Mouse (Mus musculus): Measurements from ENCODE around the gene Spon1. TPM values are rescaled to one million over a fixed set of nuclear protein-coding genes. Genes with fewer than 3 reads are reported as not detected.

The Spon1 gene
- polyA plus RNA-seq, 1 experiment from 2014 or later = 22.7 TPM

DNA sequence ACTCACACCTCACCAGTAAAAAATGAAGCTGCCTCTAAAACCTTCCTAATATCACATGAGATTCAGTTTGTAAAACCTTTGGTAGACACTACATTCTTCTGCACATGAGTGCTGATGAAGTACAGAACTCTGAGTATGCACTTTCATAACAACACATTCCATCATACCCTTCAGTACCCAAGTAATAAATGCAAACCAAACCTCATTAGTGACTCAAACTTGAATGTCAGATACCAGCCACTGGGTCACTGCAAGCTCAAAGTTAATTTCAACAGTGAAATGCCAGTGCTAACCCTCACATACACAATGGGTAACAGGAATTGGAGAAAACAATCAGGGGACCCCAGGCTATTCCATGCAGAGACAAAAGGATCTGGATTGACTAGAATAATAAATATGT lies 203.4 kb downstream of the Spon1 start:
- no peak overlapping the region for H3K27ac ChIP-seq
- H3K9me3 ChIP-seq = peaks cover 7% of the 10 kb centered on the region; the same call in 1 of the 2 replicates
- H3K9ac ChIP-seq = no peak overlapping the region
- ATAC-seq (ENCODE audit: insufficient number of reproducible peaks, insufficient read depth, low FRiP score, low TSS enrichment) = no peak
- no peak overlapping the region for H3K4me2 ChIP-seq (replicated peaks)
- no peaks in the 10 kb centered on the region for H3K27me3 ChIP-seq
- no peaks in the 10 kb centered on the region for H3K4me1 ChIP-seq
- H3K36me3 ChIP-seq = no peaks in the 10 kb centered on the region
- H3K4me3 ChIP-seq = no peak overlapping the region

GRCm38 (mm10) chr7:113972536-113972935 lies 206.7 kb downstream of the Spon1 start:
- whole genome bisulfite sequencing = 94% methylated on average over 4 of the region's 4 CpGs

DNA sequence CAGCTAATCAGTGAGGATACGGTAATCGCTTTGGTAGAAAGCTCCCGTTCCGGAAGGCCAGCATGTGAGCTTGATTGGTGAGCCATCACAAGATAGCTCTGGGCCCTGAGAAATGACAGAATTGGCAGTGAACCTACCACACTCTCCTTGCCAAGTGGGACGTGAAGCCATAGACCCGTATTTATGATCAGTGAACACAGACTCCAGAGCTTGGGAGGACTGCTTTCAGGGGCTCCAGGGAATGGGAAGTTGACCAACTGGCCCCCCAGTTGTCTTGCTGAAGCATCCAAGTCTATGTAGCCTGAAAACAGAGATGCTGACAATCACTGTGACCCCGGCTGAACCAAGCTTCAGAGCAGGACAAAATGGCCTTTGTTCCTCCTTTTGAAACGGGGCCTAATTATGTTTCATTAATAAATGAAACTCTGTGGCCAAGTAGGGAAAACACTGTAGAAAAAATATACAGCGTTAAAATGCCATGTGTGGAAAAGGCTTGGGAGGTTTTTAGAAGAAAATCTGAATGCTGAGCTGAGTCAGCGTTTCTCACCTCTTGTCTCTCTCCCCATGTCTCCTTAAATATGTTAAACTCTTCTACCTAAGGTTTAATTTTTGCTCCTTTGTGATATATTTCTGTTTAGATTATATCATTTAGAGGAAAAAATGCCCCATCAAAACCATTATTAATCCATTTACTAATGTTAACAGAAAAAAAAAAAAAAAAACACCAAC lies 220.8 kb downstream of the Spon1 start:
- Histone ChIP-seq H3K4me2 (replicated peaks) (no peak overlapping the region), H3K27me3 (no peaks in the 10 kb centered on the region), H3K4me3 (no peak overlapping the region), H3K9me3 (no peaks in the 10 kb centered on the region), H3K4me1 (no peaks in the 10 kb centered on the region), H3K36me3 (no peaks in the 10 kb centered on the region), H3K27ac (no peak overlapping the region), H3K9ac (no peak overlapping the region)
- WGBS = 66% methylated on average over 10 of the region's 10 CpGs
- no peak for ATAC-seq (ENCODE audit: insufficient number of reproducible peaks, insufficient read depth, low FRiP score, low TSS enrichment)

More at GRCm38 (mm10) chr7:113972536-113972935, 206.7 kb downstream of the Spon1 start:
- Histone ChIP-seq H3K27ac (no peak overlapping the region), H3K4me2 (replicated peaks) (no peak overlapping the region), H3K9ac (no peak overlapping the region), H3K27me3 (no peaks in the 10 kb centered on the region), H3K4me1 (no peaks in the 10 kb centered on the region), H3K36me3 (no peaks in the 10 kb centered on the region), H3K4me3 (no peak overlapping the region), H3K9me3 (peaks cover 7% of the 10 kb centered on the region; the same call in 1 of the 2 replicates)
- ATAC-seq (ENCODE audit: insufficient number of reproducible peaks, insufficient read depth, low FRiP score, low TSS enrichment) = no peak

DNA sequence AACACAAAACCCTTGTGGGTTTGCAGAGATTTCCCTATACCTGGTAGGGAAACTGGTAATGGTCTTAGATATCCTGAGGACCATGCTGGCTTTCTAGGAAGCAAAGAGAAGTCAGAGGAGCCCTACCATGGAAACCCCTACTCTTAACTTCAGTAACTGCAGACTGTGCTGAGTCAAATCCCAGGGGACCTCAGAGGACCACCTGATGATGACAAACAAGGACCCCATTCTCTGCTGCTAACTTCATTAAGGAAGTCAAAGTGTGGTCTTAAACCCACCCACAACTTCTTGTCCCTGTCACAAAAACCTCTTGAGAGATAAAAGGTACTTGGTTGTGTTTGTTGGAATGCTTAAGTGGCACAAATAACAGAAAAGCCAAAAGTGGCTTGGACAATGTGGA lies 222.4 kb downstream of the Spon1 start:
- no peak overlapping the region for H3K9ac ChIP-seq
- ATAC-seq (ENCODE audit: insufficient number of reproducible peaks, insufficient read depth, low FRiP score, low TSS enrichment) = no peak
- H3K4me2 ChIP-seq (replicated peaks) = no peak overlapping the region
- no peaks in the 10 kb centered on the region for H3K9me3 ChIP-seq
- H3K4me1 ChIP-seq = no peaks in the 10 kb centered on the region
- H3K27me3 ChIP-seq = no peaks in the 10 kb centered on the region
- no peak overlapping the region for H3K27ac ChIP-seq
- no peak overlapping the region for H3K4me3 ChIP-seq
- H3K36me3 ChIP-seq = no peaks in the 10 kb centered on the region

DNA sequence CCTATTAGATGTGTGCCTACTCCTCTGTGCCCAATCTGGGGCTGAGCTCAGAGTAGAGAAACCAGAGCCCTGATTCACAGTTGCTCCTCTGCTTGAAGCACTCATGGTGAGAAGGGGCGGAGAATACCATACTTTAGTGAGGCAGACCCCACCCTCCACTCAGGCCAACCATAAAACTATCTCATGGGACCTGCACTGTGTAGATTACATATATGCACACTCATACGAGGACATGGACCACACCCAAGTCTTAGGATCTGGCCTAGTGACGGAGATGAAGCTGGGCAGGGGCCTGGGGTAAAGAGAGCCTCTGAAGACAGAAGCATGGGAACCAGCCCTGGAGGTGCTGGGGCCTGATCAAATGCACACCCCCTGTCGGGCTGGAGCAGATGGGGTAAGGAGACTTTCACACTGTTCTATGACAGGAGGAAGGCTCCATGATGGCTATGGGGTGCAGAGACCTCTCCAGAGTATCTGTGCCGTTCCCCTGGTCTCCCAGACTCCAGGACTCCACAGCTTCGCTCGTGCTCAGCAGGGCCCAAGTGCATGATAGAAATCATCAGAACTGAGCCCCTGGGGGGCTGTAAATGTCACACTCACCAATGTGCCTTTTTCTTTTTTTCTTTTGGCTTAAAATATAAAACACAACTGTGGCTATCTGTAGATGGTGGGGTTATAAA lies 232.0 kb downstream of the Spon1 start:
- H3K9me3 ChIP-seq = no peaks in the 10 kb centered on the region
- 81% methylated on average over 7 of the region's 7 CpGs for WGBS
- H3K4me1 ChIP-seq = no peaks in the 10 kb centered on the region
- H3K27me3 ChIP-seq = no peaks in the 10 kb centered on the region
- no peak for ATAC-seq (ENCODE audit: insufficient number of reproducible peaks, insufficient read depth, low FRiP score, low TSS enrichment)
- H3K4me2 ChIP-seq (replicated peaks) = no peak overlapping the region
- H3K27ac ChIP-seq = no peak overlapping the region
- H3K4me3 ChIP-seq = no peak overlapping the region
- no peak overlapping the region for H3K9ac ChIP-seq
- no peaks in the 10 kb centered on the region for H3K36me3 ChIP-seq

DNA sequence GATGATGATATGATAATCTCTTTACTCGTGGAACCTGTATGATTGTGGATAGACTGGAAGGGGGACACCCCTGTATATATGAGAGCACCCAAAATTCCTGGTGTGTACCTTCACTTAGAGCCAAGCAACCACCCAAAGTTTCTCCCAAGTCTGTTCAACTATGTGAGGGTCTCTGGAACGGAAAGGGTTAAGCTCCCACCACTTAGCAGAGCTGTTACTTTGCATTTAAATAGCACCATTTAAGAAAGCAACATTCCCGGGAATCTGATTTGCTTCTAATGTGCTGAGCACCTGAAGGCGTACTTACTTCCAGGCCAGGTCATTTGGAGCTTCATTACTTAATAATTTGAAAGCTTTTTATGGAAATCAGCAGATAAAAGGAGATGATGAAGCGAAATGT lies 238.4 kb downstream of the Spon1 start:
- H3K9me3 ChIP-seq = no peaks in the 10 kb centered on the region
- no peaks in the 10 kb centered on the region for H3K36me3 ChIP-seq
- H3K9ac ChIP-seq = no peak overlapping the region
- 22% methylated on average over 5 of the region's 5 CpGs for WGBS
- H3K4me2 ChIP-seq (replicated peaks) = no peak overlapping the region
- H3K27ac ChIP-seq = no peak overlapping the region
- H3K4me3 ChIP-seq = no peak overlapping the region
- no peaks in the 10 kb centered on the region; the same call in none of the 2 replicates for H3K27me3 ChIP-seq
- no peaks in the 10 kb centered on the region for H3K4me1 ChIP-seq
- ATAC-seq (ENCODE audit: insufficient number of reproducible peaks, insufficient read depth, low FRiP score, low TSS enrichment) = no peak

- no peak overlapping the region for H3K27ac ChIP-seq
- WGBS = 81% methylated on average over 5 of the region's 5 CpGs
- H3K9ac ChIP-seq = no peak overlapping the region
- H3K4me3 ChIP-seq = no peak overlapping the region
- no peaks in the 10 kb centered on the region for H3K4me1 ChIP-seq
- no peaks in the 10 kb centered on the region for H3K9me3 ChIP-seq
- no peaks in the 10 kb centered on the region; the same call in none of the 2 replicates for H3K27me3 ChIP-seq
- no peak overlapping the region for H3K4me2 ChIP-seq (replicated peaks)
- ATAC-seq (ENCODE audit: insufficient number of reproducible peaks, insufficient read depth, low FRiP score, low TSS enrichment) = no peak
- H3K36me3 ChIP-seq = no peaks in the 10 kb centered on the region
These were observed 239.7 kb downstream of the Spon1 start for GRCm38 (mm10) chr7:114005499-114005898.

DNA sequence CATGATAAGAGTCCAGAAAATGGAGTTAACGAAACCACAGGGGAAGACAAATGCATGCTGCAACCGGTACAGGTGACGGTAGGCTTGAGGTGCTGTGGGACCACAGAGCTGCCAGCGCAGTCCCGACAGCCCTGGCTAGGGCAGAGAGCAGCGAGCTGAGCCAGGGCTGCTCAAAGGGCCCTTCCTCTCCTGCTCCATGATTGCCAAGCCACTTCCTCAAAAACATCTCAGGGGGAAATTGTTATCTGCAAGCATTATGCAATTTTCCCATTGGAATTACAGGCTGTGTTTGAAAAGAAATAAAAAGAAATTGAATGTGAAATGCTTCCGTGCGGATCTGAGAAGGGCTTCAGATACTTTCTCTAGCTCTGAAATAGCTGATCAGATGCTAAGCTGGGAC lies 240.7 kb downstream of the Spon1 start:
- H3K4me3 ChIP-seq = no peak overlapping the region
- no peaks in the 10 kb centered on the region for H3K36me3 ChIP-seq
- no peaks in the 10 kb centered on the region for H3K9me3 ChIP-seq
- no peak overlapping the region for H3K9ac ChIP-seq
- H3K4me1 ChIP-seq = no peaks in the 10 kb centered on the region
- H3K27me3 ChIP-seq = no peaks in the 10 kb centered on the region; the same call in none of the 2 replicates
- H3K4me2 ChIP-seq (replicated peaks) = no peak overlapping the region
- 79% methylated on average over 8 of the region's 8 CpGs for WGBS
- no peak for ATAC-seq (ENCODE audit: insufficient number of reproducible peaks, insufficient read depth, low FRiP score, low TSS enrichment)
- no peak overlapping the region for H3K27ac ChIP-seq

DNA sequence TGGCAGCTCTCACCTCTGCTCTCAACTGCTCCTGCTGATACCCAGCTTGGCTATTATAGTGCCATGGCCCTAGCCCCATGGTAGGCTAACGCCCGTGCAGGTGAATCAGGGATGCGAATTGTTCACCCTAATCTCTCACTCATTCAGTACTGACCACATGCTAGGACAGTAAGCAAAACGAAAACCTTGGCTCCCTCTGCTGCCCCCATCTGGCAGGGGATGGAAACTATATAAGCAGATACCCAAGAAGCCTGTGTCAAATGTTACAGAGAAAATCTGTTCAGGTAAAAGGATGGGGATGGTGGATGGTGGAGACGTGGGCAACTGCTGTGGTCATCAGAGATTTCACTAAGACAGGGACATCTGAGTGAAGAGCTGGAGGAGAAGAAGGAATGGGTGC lies 241.8 kb downstream of the Spon1 start:
- Histone ChIP-seq H3K4me3 (no peak overlapping the region), H3K27me3 (no peaks in the 10 kb centered on the region; the same call in none of the 2 replicates), H3K4me1 (no peaks in the 10 kb centered on the region), H3K9ac (no peak overlapping the region), H3K4me2 (replicated peaks) (no peak overlapping the region), H3K27ac (no peak overlapping the region), H3K9me3 (no peaks in the 10 kb centered on the region), H3K36me3 (no peaks in the 10 kb centered on the region)
- 76% methylated on average over 5 of the region's 5 CpGs for whole genome bisulfite sequencing
- 0 out of 2 replicates have a peak, but pooled peaks have one; percentile 28 for ATAC-seq (ENCODE audit: insufficient number of reproducible peaks, insufficient read depth, low FRiP score, low TSS enrichment)

DNA sequence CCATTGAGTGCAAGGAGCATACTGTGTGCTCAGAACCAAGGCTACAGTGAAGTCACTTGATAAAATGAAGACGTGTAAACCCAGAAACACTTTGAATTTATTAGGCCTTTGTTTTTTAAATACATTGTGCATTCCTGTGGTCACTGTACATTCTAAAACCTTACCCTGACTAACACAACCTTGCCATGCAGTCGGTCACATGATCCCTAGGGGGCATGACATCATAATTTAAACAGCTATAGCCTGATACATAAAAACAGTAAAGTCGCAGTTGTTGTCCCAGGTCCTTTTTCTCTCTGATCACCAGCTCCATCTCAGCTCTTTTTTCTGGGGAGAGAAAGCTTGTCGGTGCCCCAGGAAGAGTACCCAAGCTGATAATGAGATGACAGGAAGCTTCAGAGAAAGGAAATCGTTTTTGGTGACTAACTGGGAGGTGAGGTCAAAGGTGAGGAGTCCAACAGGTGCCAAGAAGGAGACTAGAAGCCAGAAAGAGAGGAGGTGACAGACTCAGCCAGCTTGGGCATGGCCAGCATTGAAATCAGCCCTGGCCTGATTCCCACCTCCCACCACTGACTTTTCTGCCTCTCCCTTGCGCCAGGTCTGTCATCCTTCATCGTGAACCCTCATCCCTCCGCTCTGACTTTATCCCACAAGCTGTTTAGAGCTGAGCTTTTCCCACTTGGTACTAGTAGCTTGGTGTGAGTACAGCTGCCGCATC lies 246.1 kb downstream of the Spon1 start:
- WGBS = 63% methylated on average over 9 of the region's 9 CpGs

DNA sequence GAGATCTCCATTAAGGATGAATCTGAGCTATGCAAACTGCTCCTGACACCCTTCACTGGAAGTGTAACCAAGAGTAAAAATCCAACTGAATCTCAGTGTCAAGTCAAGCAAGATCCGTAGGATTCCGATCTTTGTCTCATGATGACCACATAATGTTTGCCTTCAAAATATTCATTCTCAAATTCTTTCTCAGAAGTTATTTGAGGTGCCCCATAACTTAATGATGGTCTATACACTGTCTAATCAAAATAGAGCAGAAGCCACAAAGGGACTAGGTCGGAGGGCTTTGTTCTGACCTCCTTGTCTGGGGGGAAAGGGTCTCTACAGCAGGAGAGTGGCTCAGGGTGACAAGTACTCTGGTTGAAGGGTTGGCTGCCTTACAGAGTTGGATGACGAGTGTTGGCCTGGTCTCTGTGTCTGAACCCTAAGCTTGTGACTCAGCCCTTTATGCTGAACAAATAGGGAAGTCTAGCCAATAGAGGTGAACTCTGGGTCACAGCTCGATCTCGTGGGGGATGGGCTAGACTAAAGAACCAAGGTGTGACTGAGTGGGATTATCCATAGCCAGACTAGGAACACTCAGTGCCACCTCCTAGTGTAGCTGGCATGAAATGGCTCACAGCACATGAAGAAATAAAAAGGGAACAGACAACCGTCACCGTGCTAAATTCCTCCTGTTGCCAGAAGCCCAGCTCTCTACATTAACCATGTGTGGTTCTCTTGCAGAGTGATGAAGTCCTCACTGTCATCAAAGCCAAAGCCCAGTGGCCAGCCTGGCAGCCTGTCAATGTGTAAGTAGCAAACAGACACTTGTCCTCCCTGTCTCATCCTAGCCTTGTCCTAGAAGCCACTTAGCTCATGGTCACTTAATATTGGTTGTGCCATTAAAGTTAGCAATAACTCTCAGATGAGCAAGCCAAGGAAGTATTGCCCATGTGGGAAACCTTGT lies 250.5 kb downstream of the Spon1 start:
- H3K4me2 ChIP-seq (replicated peaks) = no peak overlapping the region
- H3K27ac ChIP-seq = no peak overlapping the region
- H3K9ac ChIP-seq = no peak overlapping the region
- H3K36me3 ChIP-seq = no peaks in the 10 kb centered on the region
- WGBS = 80% methylated on average over 8 of the region's 8 CpGs
- ATAC-seq (ENCODE audit: insufficient number of reproducible peaks, insufficient read depth, low FRiP score, low TSS enrichment) = no peak
- no peaks in the 10 kb centered on the region for H3K9me3 ChIP-seq
- no peaks in the 10 kb centered on the region for H3K4me1 ChIP-seq
- no peak overlapping the region for H3K4me3 ChIP-seq
- no peaks in the 10 kb centered on the region; the same call in 1 of the 2 replicates for H3K27me3 ChIP-seq

More for the DNA sequence above, 246.1 kb downstream of the Spon1 start:
- Histone ChIP-seq H3K4me1 (no peaks in the 10 kb centered on the region), H3K9me3 (no peaks in the 10 kb centered on the region), H3K36me3 (no peaks in the 10 kb centered on the region), H3K27ac (no peak overlapping the region), H3K4me2 (replicated peaks) (no peak overlapping the region), H3K27me3 (no peaks in the 10 kb centered on the region), H3K4me3 (no peak overlapping the region), H3K9ac (no peak overlapping the region)
- no peak for ATAC-seq (ENCODE audit: insufficient number of reproducible peaks, insufficient read depth, low FRiP score, low TSS enrichment)

Measured in embryonic facial prominence, embryonic 12.5 days (tissue).